Mouse (Mus musculus): ENCODE measurements around the gene Tbc1d2b. TPM values are rescaled to one million over a fixed set of nuclear protein-coding genes. Genes with fewer than 3 reads are reported as not detected.

The Tbc1d2b gene
- polyA plus RNA-seq, 1 experiment from 2014 or later = 9.6 TPM

DNA sequence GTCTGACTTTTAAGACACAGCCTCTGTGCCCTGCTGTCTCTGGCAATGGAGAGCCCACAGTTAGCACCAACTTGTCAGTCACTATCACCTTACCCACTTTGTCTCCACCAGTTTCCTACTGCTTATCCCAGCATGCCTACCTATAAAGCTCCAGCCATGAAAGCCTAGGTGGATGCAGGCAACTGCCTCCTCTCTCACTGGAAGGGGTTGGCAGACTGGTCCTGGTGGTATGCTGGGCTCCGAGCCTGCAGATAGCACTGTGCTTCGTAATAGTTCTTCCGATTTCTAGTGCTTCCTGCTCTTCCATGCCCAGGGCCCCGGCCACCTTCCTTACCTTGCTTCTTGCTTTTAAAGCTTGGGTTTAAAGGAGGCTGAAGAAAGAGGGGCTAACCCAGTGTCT is 81.7 kb downstream of the Tbc1d2b start:
- peaks cover under 1% of the 10 kb centered on the region for H3K36me3 ChIP-seq (ENCODE audit: control insufficient read depth, insufficient read depth, low read length)
- H3K4me2 ChIP-seq (ENCODE audit: low read depth, severe bottlenecking) = no peak overlapping the region
- H3K27me3 ChIP-seq (ENCODE audit: control insufficient read depth, insufficient read depth, low read length) = no peaks in the 10 kb centered on the region
- no peaks in the 10 kb centered on the region for H3K9me3 ChIP-seq (ENCODE audit: control insufficient read depth, low read length)
- H3K27ac ChIP-seq (replicated peaks; ENCODE audit: low read depth, low read length) = no peak overlapping the region
- H3K9ac ChIP-seq (ENCODE audit: low read length) = no peak overlapping the region
- no peak overlapping the region for H3K4me3 ChIP-seq (ENCODE audit: low read depth, low read length)
- WGBS = 89% methylated on average over 4 of the region's 4 CpGs
- ATAC-seq (ENCODE audit: insufficient number of reproducible peaks, low FRiP score, low TSS enrichment, low read depth) (no peak), DNase-seq (ENCODE audit: low spot score) (no peak)
- no peaks in the 10 kb centered on the region for H3K4me1 ChIP-seq (ENCODE audit: control insufficient read depth, insufficient read depth, low read length)

DNA sequence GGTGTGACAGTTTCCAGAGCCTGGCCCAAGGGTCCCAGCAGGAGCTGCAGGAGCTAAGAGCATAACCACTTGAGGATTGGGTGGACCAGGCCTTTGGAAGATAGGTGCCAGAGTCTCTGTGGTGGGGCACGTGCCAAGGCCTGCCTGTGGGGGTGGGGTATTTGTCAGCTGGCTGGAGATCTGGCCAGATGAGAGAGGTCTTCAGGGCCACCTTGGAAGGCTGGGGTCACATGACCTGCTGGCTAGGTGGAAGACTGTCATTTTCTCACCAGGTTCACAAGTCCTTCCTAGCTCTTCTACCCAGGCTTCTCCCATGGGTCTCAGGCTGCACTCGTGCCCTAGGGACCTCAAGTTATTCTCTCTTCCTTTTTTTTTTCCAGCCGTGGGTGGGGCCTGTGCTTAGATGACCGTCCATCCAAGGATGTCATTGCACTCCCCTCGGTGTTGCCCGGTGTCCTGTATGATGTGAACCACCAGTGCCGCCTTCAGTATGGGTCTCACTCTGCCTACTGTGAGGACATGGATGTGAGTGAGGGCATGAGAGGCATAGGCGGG is 85.2 kb downstream of the Tbc1d2b start:
- DNase-seq (ENCODE audit: low spot score) = no peak
- Histone ChIP-seq H3K4me3 (ENCODE audit: low read depth, low read length) (no peak overlapping the region), H3K27ac (replicated peaks; ENCODE audit: low read depth, low read length) (no peak overlapping the region), H3K36me3 (ENCODE audit: control insufficient read depth, insufficient read depth, low read length) (no peaks in the 10 kb centered on the region; the same call in 1 of the 2 replicates), H3K4me2 (ENCODE audit: low read depth, severe bottlenecking) (no peak overlapping the region), H3K9ac (ENCODE audit: low read length) (no peak overlapping the region), H3K4me1 (ENCODE audit: control insufficient read depth, insufficient read depth, low read length) (no peaks in the 10 kb centered on the region), H3K9me3 (ENCODE audit: control insufficient read depth, low read length) (no peaks in the 10 kb centered on the region), H3K27me3 (ENCODE audit: control insufficient read depth, insufficient read depth, low read length) (no peaks in the 10 kb centered on the region)
- WGBS = 84% methylated on average over 8 of the region's 8 CpGs
- ATAC-seq (ENCODE audit: insufficient number of reproducible peaks, low FRiP score, low TSS enrichment, low read depth) = no peak

DNA sequence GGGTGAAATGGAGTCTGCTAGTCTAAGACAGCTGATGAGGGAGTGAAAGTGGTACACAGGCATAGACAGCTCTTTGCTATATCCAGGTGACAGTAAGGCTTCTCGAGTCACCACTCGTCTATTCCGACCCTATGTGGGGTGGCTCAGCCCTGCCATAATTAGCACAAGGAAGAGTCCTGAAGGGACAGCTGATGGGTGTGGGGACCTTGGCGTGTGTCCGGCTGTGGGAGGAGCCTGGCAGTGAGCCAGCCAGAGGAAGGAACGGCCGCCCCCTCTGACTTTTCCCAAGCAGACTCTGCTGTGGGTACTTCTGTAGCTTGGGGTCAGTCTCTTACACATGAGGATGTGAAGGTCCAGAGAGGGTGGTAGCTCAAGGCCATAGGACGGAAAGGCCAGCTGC is 86.5 kb downstream of the Tbc1d2b start:
- WGBS = 75% methylated on average over 8 of the region's 8 CpGs
- no peak overlapping the region for H3K9ac ChIP-seq (ENCODE audit: low read length)
- ATAC-seq (ENCODE audit: insufficient number of reproducible peaks, low FRiP score, low TSS enrichment, low read depth) (no peak), DNase-seq (ENCODE audit: low spot score) (no peak)
- H3K4me2 ChIP-seq (ENCODE audit: low read depth, severe bottlenecking) = no peak overlapping the region
- no peaks in the 10 kb centered on the region; the same call in 1 of the 2 replicates for H3K36me3 ChIP-seq (ENCODE audit: control insufficient read depth, insufficient read depth, low read length)
- H3K9me3 ChIP-seq (ENCODE audit: control insufficient read depth, low read length) = no peaks in the 10 kb centered on the region
- H3K27me3 ChIP-seq (ENCODE audit: control insufficient read depth, insufficient read depth, low read length) = no peaks in the 10 kb centered on the region
- H3K4me1 ChIP-seq (ENCODE audit: control insufficient read depth, insufficient read depth, low read length) = no peaks in the 10 kb centered on the region
- no peak overlapping the region for H3K27ac ChIP-seq (replicated peaks; ENCODE audit: low read depth, low read length)
- H3K4me3 ChIP-seq (ENCODE audit: low read depth, low read length) = no peak overlapping the region

DNA sequence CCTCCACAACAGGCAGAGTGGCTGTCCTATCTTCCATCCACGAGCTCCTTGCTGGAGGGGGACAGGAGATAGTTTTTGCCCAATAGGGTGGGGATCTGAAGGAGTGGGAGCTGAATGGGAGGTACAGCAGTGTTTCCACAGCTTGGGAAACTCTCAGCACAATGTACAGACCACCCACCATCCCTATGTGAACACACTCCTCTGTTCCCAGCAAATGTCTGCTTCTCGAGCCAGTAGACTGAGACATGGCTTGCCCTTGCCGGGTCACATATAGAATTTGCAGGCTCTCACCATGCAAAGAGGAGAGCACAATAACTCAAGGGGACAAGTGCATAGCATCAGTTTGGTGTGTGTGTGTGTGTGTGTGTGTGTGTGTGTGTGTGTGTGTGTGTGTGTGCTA is 87.1 kb downstream of the Tbc1d2b start:
- DNase-seq (ENCODE audit: low spot score) (no peak), ATAC-seq (ENCODE audit: insufficient number of reproducible peaks, low FRiP score, low TSS enrichment, low read depth) (no peak)
- 82% methylated on average over 3 of the region's 3 CpGs for WGBS
- H3K27me3 ChIP-seq (ENCODE audit: control insufficient read depth, insufficient read depth, low read length) = no peaks in the 10 kb centered on the region
- no peak overlapping the region for H3K27ac ChIP-seq (replicated peaks; ENCODE audit: low read depth, low read length)
- H3K4me3 ChIP-seq (ENCODE audit: low read depth, low read length) = no peak overlapping the region
- H3K4me2 ChIP-seq (ENCODE audit: low read depth, severe bottlenecking) = no peak overlapping the region
- no peaks in the 10 kb centered on the region for H3K4me1 ChIP-seq (ENCODE audit: control insufficient read depth, insufficient read depth, low read length)
- H3K36me3 ChIP-seq (ENCODE audit: control insufficient read depth, insufficient read depth, low read length) = no peaks in the 10 kb centered on the region; the same call in 1 of the 2 replicates
- H3K9ac ChIP-seq (ENCODE audit: low read length) = no peak overlapping the region
- no peaks in the 10 kb centered on the region for H3K9me3 ChIP-seq (ENCODE audit: control insufficient read depth, low read length)

DNA sequence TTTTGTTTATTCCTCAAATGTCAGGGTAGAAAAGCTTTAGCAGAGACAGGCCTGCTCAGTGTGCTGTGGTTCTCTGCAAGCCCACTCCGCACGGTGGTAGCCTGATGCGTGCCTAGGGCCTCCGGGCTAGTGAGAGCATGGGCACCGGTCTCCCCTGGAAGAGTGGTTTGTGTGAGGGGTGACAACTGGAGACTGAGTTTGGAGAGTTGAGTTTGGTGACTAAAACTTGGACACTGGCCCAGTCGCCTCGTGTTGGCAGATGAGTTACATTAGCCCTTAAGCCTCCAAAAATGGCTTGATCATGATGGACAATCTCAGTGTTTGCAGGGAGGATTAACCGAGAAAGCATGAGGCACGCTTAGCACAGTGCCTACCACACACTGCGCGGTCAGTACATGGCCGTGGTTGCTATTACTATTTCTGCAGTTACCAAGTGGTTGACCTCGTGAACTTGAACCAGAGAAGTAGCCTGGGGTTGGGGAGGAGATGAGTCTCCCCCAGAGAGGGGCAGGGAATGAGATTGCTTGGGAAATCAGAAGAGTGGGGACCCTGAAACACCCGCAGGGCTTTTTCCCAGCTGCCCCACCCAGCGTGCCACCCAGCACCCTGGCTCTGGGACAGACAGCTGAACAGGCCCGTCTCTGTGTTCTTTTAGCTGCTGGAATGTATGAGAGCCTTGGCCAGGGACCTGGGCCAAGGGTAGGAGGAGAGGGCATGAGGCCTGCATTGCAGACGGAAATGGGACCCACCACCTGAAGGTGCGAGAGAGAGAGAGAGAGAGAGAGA is 87.8 kb downstream of the Tbc1d2b start:
- H3K9me3 ChIP-seq (ENCODE audit: control insufficient read depth, low read length) = no peaks in the 10 kb centered on the region
- H3K4me3 ChIP-seq (ENCODE audit: low read depth, low read length) = no peak overlapping the region
- no peak overlapping the region for H3K27ac ChIP-seq (replicated peaks; ENCODE audit: low read depth, low read length)
- H3K4me1 ChIP-seq (ENCODE audit: control insufficient read depth, insufficient read depth, low read length) = no peaks in the 10 kb centered on the region
- H3K4me2 ChIP-seq (ENCODE audit: low read depth, severe bottlenecking) = no peak overlapping the region
- no peaks in the 10 kb centered on the region; the same call in 1 of the 2 replicates for H3K36me3 ChIP-seq (ENCODE audit: control insufficient read depth, insufficient read depth, low read length)
- ATAC-seq (ENCODE audit: insufficient number of reproducible peaks, low FRiP score, low TSS enrichment, low read depth) (no peak), DNase-seq (ENCODE audit: low spot score) (no peak)
- no peaks in the 10 kb centered on the region for H3K27me3 ChIP-seq (ENCODE audit: control insufficient read depth, insufficient read depth, low read length)
- 89% methylated on average over 18 of the region's 18 CpGs for WGBS
- no peak overlapping the region for H3K9ac ChIP-seq (ENCODE audit: low read length)

DNA sequence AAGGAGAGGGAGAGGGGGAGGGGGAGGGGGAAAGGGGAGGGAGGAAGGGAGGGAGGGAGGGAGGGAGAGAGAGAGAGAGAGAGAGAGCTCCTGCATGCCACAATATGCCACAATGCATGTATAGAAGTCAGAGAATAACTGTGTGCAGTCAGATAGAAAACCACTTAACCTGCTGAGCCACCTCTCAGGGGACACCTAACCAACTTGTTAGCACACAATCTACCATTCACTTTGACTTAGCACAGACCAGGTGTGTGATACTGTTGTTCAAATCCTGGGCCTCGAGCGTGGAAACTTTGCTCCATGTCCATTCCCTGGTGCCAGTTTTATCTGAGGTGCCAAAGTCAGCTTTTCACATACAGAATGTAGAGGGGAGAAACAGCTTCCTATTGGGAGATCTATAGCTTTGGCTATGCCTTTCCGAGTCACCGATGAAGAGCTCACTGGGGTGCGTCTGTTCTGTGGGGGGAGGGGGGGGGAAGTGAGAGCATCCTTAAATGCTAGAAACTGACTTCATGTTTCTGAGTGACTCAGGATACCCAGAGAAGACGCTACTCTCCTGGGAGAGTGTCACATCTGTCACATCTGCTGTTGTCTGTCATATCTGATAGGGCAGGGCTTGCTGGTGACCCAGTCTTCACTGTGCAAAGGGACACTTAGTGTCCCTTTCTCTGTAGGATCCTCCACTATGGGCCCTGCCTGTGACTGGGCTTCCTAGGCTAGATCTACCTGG is 88.8 kb downstream of the Tbc1d2b start:
- DNase-seq (ENCODE audit: low spot score) (no peak), ATAC-seq (ENCODE audit: insufficient number of reproducible peaks, low FRiP score, low TSS enrichment, low read depth) (no peak)
- Histone ChIP-seq H3K9me3 (ENCODE audit: control insufficient read depth, low read length) (no peaks in the 10 kb centered on the region), H3K27me3 (ENCODE audit: control insufficient read depth, insufficient read depth, low read length) (no peaks in the 10 kb centered on the region), H3K4me3 (ENCODE audit: low read depth, low read length) (no peak overlapping the region), H3K27ac (replicated peaks; ENCODE audit: low read depth, low read length) (no peak overlapping the region), H3K36me3 (ENCODE audit: control insufficient read depth, insufficient read depth, low read length) (no peaks in the 10 kb centered on the region; the same call in 1 of the 2 replicates), H3K9ac (ENCODE audit: low read length) (no peak overlapping the region), H3K4me1 (ENCODE audit: control insufficient read depth, insufficient read depth, low read length) (no peaks in the 10 kb centered on the region), H3K4me2 (ENCODE audit: low read depth, severe bottlenecking) (no peak overlapping the region)
- WGBS = 92% methylated on average over 6 of the region's 6 CpGs

DNA sequence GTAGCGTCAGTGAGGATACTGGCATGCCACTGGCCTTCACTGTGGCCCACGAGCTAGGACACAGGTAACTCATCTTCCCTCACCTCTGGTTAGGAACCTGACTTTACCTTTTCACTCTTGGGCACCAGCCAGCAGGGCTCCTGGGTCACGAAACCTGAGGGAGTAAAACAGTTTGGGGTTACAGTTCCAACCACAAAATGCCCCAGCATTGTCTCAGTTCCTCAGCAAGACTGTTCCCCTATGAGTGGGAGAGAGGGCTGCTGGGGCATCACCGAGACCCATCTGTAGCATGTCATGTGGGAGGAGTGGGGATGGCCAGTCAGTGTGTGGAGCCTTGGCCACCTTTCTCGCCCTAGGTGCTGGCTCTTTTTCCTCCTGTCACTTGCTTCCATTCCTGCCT is 91.2 kb downstream of the Tbc1d2b start:
- ATAC-seq (ENCODE audit: insufficient number of reproducible peaks, low FRiP score, low TSS enrichment, low read depth) = no peak
- no peak overlapping the region for H3K27ac ChIP-seq (replicated peaks; ENCODE audit: low read depth, low read length)
- no peak overlapping the region for H3K4me2 ChIP-seq (ENCODE audit: low read depth, severe bottlenecking)
- H3K9me3 ChIP-seq (ENCODE audit: control insufficient read depth, low read length) = no peaks in the 10 kb centered on the region
- no peaks in the 10 kb centered on the region for H3K4me1 ChIP-seq (ENCODE audit: control insufficient read depth, insufficient read depth, low read length)
- no peak for DNase-seq (ENCODE audit: low spot score)
- H3K27me3 ChIP-seq (ENCODE audit: control insufficient read depth, insufficient read depth, low read length) = no peaks in the 10 kb centered on the region
- H3K9ac ChIP-seq (ENCODE audit: low read length) = no peak overlapping the region
- H3K36me3 ChIP-seq (ENCODE audit: control insufficient read depth, insufficient read depth, low read length) = no peaks in the 10 kb centered on the region
- no peak overlapping the region for H3K4me3 ChIP-seq (ENCODE audit: low read depth, low read length)
- 85% methylated on average over 5 of the region's 5 CpGs for WGBS

DNA sequence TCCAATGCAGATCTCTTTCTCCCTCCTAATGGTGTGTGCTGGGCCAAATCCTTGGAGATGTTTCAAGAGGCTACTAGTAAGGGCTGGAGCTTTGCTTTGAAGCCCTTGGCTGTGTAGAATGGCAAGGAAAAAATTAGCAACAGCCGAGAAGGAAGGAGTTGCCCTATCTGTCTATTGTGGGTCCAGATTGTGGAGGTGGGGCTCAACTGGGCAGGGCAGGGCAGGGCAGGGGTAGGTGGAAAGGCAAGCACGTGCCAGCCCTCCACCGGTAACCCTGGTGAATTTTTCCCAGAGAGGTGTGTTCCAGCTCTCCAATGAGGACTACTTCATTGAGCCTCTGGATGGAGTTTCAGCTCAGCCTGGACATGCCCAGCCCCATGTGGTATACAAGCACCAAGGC is 97.3 kb downstream of the Tbc1d2b start:
- ATAC-seq (ENCODE audit: insufficient number of reproducible peaks, low FRiP score, low TSS enrichment, low read depth) (no peak), DNase-seq (ENCODE audit: low spot score) (no peak)
- Histone ChIP-seq H3K9ac (ENCODE audit: low read length) (no peak overlapping the region), H3K27me3 (ENCODE audit: control insufficient read depth, insufficient read depth, low read length) (no peaks in the 10 kb centered on the region), H3K4me1 (ENCODE audit: control insufficient read depth, insufficient read depth, low read length) (no peaks in the 10 kb centered on the region), H3K4me3 (ENCODE audit: low read depth, low read length) (no peak overlapping the region), H3K36me3 (ENCODE audit: control insufficient read depth, insufficient read depth, low read length) (no peaks in the 10 kb centered on the region), H3K27ac (replicated peaks; ENCODE audit: low read depth, low read length) (no peak overlapping the region), H3K4me2 (ENCODE audit: low read depth, severe bottlenecking) (no peak overlapping the region), H3K9me3 (ENCODE audit: control insufficient read depth, low read length) (no peaks in the 10 kb centered on the region)
- WGBS = 86% methylated on average over 3 of the region's 3 CpGs

Data from limb, embryonic 11.5 days (tissue).